Mouse (Mus musculus) embryonic fibroblast, embryonic 13.5 days (primary cell): ENCODE results near the gene Syce3. TPM values are rescaled to one million over a fixed set of nuclear protein-coding genes. Genes with fewer than 3 reads are reported as not detected.

ENCODE experiments used
- H3K27ac ChIP-seq: 2 replicates; pipeline ENCODE4 v1.5.1; 2012; ENCODE audit warnings: low read length, control low read depth, inconsistent platforms; ENCODE audit not compliant: insufficient read depth
- H3K4me1 ChIP-seq: 2 replicates; pipeline ENCODE4 v1.6.1; 2011; ENCODE audit warnings: low read length; ENCODE audit not compliant: control insufficient read depth, insufficient read depth
- H3K4me3 ChIP-seq: 2 replicates; pipeline ENCODE4 v1.5.1; 2011; ENCODE audit warnings: mild to moderate bottlenecking, control low read depth, low read length; ENCODE audit not compliant: insufficient read depth
- CTCF ChIP-seq: IDR thresholded peaks from 2 replicates; pipeline ENCODE4 v1.5.1; 2011; ENCODE audit warnings: mild to moderate bottlenecking, control low read depth, low read length, moderate library complexity, borderline replicate concordance; ENCODE audit not compliant: insufficient read depth
- POLR2A ChIP-seq: IDR thresholded peaks from 2 replicates; pipeline ENCODE4 v1.6.1; 2011; ENCODE audit warnings: low read depth, mild to moderate bottlenecking, control low read depth, low read length, moderate library complexity
- polyA plus RNA-seq: library from polyadenylated mRNA; stranded (reverse); fragments of >200 nt; gene quantifications from 2 replicates; pipeline ENCODE4 v1.2.4, GENCODE M21; 2011; ENCODE audit warnings: low read depth; ENCODE audit not compliant: missing spikeins, insufficient read length

The Syce3 gene
- polyA plus RNA-seq = not detected in 2 replicates

DNA sequence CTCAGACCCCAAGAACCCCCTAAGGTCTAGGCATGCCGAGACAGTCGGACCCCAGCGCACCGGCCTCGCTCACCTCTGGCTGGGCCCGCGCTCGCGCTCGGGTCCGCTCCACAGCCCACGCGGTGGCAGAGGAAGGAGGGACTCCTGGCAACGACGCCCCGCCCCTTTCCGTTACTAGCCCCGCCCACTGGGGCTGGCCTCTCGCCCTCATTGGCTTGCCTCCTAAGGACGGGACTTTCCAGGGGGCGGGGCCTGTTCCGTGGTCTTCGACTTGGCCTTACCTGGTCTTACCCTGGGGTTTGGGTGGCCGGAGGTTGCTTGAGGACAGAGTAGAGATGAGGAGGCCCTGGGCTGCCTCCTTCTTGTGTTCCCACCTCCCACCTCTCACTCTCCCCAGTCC is at the start of gene Syce3:
TSS of gene Syce3 (minus strand) at position 386 of the 400 bp plus-strand sequence.
- no peak within 1 kb of the TSS for H3K27ac ChIP-seq
- TF ChIP-seq POLR2A = no peak
- no peaks in the 10 kb centered on the region for H3K4me1 ChIP-seq
- no peak within 1 kb of the TSS for H3K4me3 ChIP-seq

DNA sequence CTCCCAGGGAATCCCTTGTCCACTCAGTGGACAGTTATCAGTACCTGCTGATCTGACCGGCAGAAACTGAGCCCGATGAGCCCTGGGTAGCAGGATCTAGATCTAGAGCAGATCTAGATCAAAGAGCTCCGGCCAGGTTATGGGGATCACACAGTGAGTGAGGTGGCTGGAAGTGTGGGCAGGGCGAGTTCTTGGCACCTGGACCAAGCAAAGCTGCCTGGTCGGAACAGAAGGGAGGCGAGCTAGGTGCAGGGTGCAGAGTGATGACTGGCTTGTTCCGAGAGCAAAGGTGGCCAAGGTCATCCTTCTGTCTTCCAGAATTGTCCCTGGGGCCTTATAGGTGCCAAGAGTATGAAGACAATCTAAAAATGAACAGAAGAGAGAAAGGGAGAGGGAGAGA is 49.5 kb upstream of the Syce3 start:
- no peak overlapping the region for H3K27ac ChIP-seq
- H3K4me3 ChIP-seq = no peak overlapping the region
- no peaks in the 10 kb centered on the region for H3K4me1 ChIP-seq
- no peak for TF ChIP-seq CTCF
- no peak for TF ChIP-seq POLR2A

DNA sequence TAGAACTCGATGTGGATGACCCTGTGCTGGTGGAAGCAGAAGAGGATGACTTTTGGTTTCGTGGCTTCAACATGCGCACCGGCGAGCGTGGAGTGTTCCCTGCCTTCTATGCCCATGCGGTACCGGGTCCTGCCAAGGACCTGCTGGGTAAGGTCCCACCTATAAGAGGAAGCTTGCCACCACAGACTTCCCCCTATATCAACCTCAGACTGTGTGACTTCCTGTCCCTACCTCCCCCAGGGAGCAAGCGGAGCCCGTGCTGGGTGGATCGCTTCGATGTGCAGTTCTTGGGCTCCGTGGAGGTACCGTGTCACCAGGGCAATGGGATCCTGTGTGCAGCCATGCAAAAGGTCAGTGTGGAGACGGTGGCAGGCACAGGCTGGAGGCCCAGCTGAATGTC is 48.6 kb upstream of the Syce3 start:
- no peak overlapping the region for H3K4me3 ChIP-seq
- no peaks in the 10 kb centered on the region for H3K4me1 ChIP-seq
- TF ChIP-seq CTCF (no peak), POLR2A (no peak)
- H3K27ac ChIP-seq = no peak overlapping the region

GRCm38 (mm10) chr15:89455642-89456041 is 45.3 kb upstream of the Syce3 start:
- no peak for TF ChIP-seq CTCF
- no peak for TF ChIP-seq POLR2A
- no peaks in the 10 kb centered on the region for H3K4me1 ChIP-seq
- H3K4me3 ChIP-seq = no peak overlapping the region
- H3K27ac ChIP-seq = no peak overlapping the region

GRCm38 (mm10) chr15:89454857-89455256 is 44.6 kb upstream of the Syce3 start:
- no peaks in the 10 kb centered on the region for H3K4me1 ChIP-seq
- H3K27ac ChIP-seq = no peak overlapping the region
- TF ChIP-seq CTCF = no peak
- no peak for TF ChIP-seq POLR2A
- H3K4me3 ChIP-seq = no peak overlapping the region

DNA sequence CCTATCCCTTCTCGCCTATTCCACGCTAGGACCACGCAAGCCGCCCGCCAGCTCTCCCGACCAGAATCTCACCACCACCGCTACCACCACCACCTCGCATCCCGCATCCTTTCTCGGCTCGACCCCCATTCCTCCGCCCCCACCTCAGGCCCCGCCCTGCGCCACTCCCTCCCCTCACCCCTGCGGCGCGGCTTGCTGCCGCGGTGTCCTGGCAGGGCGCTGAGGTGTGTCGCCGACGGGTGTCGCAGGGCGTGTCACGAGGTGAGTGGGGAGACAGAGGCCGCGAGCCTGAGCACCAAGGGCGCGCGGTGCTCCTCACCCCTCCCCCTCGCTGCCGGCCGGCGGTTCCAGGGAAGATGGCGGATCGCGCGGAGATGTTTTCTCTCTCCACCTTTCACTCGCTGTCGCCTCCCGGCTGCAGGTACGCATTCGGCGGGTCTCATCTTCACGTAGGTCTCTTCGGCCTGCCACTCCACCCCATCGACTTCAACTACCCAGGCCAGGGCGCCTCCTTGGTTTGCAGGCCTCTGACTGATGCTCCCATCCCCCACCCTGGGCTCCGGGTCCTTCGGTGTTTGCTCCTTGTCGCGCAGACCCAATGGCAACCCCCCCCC is 43.7 kb upstream of the Syce3 start, which contains the start of gene Mapk8ip2:
TSS of gene Mapk8ip2 (plus strand) at position 49 of the 614 bp plus-strand sequence.
- H3K4me3 ChIP-seq = peak within 1 kb of the TSS; percentile 22; the same call in 1 of the 2 replicates
- no peak for TF ChIP-seq CTCF
- TF ChIP-seq POLR2A = no peak
- H3K4me1 ChIP-seq = no peaks in the 10 kb centered on the region
- H3K27ac ChIP-seq = no peak within 1 kb of the TSS

DNA sequence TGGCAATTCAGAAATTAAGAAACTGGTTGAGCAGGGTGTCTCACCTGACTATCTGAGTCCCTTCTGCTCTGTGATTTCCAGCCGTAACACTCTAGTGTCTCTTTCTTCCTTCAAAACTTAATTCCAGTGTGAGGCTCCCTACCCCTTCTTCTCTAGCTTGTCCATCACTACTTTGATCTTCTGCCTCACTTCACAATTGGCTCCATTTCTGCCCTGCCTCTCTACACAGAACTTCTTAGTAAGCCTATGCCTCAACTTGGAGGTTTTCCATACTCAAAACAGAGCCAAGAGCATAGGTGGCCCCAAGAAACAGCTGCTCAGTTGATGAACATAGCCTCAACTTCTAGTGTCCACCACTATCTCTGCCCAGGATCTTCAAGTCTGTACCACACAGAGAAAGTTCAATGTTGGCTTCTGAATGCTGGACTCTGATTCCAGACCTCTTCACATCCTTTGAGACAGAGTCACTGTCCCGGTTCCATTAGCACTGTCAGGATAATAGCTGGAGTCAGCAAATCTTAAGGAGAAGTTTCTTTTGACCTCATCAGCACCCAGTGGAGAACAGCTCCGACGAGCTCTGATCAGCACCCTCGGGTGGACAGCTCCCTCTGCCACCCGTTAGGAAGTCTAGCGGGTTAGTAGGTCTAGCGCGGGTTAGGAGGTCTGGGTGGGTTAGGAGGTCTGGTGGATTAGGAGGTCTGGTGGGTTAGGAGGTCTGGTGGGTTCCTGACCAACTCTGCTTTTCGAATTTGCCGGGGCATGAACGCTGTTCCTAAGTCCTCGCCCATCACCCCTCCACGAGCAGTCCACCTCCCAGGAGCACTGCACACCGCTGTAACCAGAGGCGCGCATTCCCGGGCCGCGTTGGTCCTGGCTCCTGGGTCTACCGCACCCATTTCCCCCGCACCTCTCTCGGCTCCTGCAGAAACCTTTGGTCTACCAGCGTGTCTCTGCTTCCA is 42.9 kb upstream of the Syce3 start:
- Histone ChIP-seq H3K27ac (no peak overlapping the region), H3K4me3 (no peak overlapping the region), H3K4me1 (no peaks in the 10 kb centered on the region)
- TF ChIP-seq POLR2A (no peak), CTCF (no peak)

DNA sequence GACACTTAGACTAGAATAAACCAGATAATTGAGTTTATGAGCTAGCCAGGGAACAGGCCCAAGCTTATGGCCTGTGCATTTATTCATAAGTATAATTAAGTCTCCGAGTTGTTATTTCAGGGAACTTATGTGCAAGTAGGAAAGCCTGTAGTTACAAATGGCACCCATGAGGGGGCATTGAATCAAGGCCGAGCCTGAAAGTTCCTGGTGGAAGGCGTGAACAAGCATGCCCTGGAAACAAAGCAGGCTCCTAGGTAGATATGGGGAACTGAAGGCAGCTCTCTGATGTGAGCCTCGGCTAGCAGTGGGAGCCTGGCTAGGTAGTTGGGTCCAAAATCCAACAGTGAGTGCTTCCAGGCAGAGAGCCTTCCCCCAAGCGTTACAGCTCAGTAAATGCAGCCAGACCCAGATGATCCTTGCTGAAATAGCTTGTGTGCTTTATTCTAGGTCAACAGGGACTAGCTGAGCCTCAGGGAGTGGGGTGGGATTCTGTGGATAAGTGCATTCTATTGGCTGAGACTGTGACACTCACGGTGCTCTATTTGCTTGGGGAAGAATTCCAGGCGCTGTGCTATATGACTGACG is 32.3 kb upstream of the Syce3 start:
- H3K27ac ChIP-seq = no peak overlapping the region
- H3K4me3 ChIP-seq = no peak overlapping the region
- TF ChIP-seq CTCF = no peak
- no peak for TF ChIP-seq POLR2A
- no peaks in the 10 kb centered on the region for H3K4me1 ChIP-seq

DNA sequence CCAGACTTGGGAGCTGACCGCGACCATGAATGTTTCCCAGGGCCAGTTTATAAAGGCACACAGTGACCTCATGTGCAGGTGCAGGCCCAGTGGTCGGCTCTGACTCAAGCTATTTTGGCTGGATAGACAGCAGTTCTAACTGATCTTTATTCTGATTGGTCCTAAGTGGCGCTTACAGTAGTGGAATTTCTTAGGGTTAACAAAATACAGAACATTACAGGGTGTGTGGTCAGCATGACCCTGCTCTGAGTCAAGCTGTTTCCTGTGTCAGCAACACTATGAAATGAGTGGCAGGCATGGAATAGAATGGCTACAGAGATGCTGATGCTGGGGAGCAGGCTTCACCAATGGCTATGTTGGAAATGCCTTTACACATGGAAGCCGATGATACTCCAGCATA is 25.6 kb upstream of the Syce3 start:
- no peak for TF ChIP-seq CTCF
- no peak for TF ChIP-seq POLR2A
- H3K27ac ChIP-seq = no peak overlapping the region
- H3K4me3 ChIP-seq = no peak overlapping the region
- no peaks in the 10 kb centered on the region for H3K4me1 ChIP-seq
